Mouse (Mus musculus) mature B cell (primary cell): ENCODE results near the gene Wdr60.

ENCODE experiments used
- in situ Hi-C: fragments of 300-500 bp; cut with MboI; formaldehyde crosslinking; loops from 2 replicates; pipeline ENCODE4 v1.14.3; 2019

The Wdr60 gene

DNA sequence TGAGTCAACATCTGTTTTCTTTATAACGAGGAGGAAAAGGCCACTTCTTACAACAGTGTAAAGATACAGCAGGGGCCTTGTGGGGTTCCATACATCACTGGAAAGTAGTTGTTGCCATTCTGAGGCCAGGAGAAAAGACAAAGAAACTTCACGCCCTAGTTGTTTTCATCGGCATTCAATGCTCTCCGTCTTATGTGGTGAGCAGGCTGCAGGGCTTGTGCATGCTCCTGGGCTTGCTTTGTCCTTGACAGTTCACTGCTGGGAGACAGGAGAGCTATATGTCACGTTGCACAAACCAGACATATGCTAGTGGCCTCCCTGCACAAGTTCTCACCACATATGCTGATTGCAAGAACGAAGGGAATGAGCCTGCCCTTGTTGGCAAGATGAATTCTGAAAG lies 68.9 kb downstream of the Wdr60 start:
- in situ Hi-C loops, result no loop called here

DNA sequence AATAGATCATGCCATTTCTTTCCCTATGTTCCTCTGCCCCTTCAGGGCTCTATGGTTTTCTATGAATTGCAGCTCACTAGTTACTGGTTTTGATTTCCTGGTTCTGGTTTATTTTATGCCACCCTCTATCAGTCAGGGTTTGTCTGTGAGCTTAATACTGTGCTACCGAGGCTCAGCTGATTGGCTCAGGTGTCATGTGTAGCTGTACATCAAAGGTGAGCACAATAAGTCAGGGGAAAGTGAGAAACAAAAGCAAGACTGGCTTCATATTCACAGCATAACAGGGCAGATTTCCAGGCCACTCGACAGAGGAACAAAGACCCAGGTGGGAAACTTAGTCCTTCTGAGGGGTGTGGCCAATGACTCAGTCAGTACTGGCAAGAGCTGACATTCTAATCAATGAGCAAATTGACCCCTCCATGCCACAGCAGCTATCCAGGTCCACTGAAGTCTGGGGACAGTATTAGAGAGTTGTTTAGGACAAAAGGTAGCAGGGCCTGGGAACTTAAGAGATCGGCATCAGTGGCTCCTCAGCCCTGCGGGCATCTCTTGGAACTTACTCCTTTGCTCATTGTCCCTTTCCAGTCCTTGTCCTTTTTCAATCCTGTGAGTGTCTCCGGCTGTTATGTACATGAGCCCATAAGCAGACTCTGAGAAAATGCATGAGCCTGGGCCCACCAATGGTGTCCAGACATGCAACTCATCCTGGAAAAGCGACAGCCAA lies 79.4 kb downstream of the Wdr60 start:
- in situ Hi-C loops, result no loop called here

DNA sequence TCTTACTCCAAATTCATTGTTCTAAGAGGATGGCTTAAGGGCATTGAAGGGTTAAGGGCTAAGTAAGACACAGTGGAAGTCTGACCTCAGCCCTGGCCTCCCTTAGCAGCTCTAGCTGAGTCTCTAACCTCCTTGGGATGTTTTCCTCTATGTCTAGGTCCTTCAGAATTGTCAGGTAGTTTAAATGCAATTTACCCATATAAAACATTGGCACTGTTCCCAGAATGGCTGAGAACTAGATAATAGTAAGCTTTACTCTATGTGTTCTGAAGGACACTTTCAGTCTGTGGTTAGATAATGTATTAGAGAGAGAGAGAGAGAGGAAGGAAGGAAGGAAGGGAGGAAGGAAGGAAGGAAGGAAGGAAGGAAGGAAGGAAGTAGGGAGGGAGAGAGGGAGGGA lies 80.4 kb downstream of the Wdr60 start:
- in situ Hi-C loops, result no loop called here

DNA sequence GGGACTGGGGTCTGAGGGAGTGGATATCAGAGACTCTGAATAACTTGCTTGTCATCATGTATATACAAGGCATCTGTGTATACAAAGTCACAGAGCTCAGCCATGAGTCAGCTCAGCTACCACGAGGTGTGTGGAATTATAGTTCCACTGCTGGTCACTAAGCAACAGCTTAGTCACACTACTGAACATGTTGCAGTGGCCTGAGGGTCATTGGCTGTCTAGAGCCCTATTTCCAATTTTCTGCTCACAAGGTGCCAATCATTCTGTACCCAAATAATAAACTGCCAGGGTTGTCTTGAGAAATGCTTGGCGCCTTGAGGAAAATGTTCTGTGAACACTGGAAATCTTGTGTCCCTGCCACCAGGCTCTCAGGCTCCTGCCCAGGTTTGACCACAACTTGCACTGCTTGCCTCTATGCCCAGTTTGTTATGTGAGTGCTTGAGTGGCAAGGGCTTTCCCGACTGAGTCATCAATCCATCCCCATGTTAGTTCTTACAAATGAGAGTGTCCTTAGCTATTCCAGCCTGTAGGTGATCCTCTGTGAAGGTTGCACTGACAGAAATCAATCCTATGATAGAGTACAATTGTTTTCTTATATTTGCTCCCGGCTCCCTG lies 81.3 kb downstream of the Wdr60 start:
- in situ Hi-C loops, result no loop called here

DNA sequence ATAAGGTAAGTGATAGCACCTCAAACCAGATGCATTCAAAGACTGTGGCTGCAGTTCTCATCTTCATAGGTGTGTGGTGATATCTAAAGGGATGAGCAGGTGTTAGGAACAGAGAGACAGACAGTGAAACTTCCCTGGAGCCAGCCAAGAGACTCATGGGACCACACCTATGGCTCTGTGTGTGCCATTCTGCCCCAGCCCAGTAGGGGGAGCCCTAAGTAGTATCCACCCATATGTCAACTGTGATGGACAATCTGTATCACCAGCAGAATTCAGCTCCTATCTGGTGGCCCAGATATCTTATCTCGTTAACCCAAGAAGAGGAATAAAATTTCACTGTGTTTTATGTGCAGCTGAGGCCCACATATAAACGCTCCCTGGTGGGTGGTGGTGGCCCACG lies 85.9 kb downstream of the Wdr60 start:
- in situ Hi-C loops, result no loop called here

DNA sequence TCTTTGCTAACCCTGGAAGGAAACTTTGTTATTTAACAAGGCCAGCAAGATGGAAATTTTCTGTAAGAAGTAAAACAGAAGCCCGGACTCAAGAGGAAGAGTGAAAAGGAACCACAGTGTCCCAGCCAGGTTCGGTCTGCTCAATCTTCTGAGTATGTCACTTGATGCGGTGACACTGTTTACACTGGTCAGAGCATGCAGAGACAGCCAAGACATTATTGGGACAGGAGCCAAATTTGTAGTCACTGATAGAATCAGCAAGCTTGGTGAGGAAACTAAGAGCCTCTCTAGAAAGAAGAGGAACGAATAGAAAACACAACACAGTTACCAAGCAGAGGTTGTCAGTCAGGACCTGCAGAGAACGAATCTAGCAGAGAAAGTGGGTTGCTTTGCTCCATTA lies 93.2 kb downstream of the Wdr60 start:
- in situ Hi-C loops, result no loop called here

DNA sequence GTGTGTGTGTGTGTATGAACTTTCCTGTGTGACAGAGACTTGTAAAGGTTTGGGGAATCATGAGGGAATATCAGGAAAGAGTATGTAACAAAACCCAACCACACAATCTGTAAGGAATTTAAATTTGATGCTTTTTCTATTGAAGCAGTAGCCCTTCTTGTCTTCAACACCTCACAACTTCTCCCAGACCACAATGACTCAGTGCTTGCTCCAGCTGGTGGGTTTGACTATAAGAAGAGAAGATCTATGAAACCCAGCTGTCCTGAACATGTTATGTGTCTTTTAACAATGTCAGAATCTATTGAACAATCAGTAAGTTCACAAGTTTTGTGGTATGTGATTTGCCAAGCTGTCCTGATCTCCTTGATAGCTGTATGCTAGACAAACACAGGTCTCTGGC lies 97.5 kb downstream of the Wdr60 start:
- in situ Hi-C loops, result no loop called here

DNA sequence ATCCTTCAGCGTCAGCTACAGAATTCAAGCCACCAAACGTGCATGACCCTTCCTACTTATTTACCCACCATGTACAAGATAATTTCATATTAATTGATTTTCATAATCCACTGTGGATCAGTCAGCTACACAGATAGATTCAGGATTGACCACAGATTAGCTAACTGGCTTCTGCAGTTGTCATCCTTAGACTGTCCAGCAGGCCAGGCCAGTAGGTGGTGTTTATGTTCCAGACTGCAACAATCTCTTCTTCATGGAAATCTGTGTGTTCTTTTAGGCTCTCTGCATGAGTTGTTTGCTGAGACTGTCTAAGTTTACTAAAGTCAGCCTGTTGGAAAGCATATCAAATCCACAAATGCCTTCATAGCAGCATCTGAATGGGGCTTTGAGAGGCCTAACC lies 103.1 kb downstream of the Wdr60 start:
- in situ Hi-C loops, result no loop called here

DNA sequence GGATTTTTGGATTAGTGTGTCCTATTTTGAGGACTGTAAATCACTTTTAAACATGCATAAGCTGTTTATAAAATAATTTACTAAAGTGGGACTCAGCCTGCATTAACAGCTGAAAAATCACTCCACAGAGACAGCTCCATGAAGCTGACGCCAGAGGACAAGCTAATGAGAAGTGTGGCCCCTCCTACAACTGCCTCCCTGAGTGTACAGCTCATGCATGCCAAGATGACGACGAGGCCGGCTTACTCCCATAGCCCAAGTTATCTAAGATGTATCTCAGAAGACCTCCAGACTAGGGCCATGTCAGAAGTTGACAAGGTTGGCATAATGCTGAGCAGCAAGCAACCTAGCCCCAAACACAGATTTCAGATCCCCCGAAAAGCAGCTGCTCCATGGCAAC lies 103.6 kb downstream of the Wdr60 start:
- in situ Hi-C loops, result no loop called here

DNA sequence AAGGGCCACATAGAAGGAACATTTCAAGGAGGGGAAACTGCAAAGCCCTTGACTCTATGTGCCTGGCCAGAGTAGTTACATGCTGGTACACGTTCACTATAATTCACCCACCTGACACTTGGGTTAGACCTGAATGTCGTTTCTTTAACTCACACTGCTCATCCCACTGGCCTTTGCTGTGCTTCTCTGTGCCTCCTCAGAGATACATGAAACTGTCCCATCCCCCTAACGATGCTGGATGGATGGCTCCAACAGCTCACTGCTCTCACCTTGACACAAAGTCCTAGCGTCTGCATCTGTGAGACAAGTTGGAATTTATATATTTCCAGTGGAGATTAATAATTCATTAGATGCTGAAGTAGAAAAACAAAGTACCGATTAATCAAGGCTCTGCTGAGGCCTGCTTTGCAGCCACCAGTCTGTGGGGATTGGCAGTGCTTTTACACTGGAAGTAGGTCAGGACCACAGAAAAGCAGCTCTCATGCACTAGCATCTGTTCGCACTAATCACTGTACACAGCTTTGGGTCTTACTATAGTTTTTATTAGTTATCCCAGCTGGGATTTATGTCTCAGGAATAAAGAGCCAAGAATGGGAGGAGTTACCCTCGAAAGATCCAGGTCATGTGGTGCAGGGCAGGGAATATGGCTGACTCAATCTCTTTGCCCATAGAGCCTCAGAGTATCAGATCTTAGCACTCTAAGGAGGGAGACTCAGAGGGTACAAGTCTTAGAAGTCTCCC lies 105.9 kb downstream of the Wdr60 start:
- in situ Hi-C loops, result no loop called here
